Mouse (Mus musculus) ovary, postnatal 14 days (tissue): ENCODE measurements around the gene Shc3.

Experiments used
- DNase-seq: peaks from one replicate; pipeline ENCODE4 v3.0.0; 2022; ENCODE audit warnings: low spot score

The Shc3 gene

GRCm38 (mm10) chr13:51568501-51568901 lies 718 bp downstream of the Shc3 start:
- no peak for DNase-seq

- no peak for DNase-seq
Observed at GRCm38 (mm10) chr13:51567411-51567851, 1.8 kb downstream of the Shc3 start.

- DNase-seq, result no peak
Observed at GRCm38 (mm10) chr13:51567078-51567395, 2.2 kb downstream of the Shc3 start.

GRCm38 (mm10) chr13:51566371-51567077 lies 2.7 kb downstream of the Shc3 start:
- DNase-seq, result no peak

- no peak for DNase-seq
Observed at GRCm38 (mm10) chr13:51564741-51565140, 4.5 kb downstream of the Shc3 start.

DNA sequence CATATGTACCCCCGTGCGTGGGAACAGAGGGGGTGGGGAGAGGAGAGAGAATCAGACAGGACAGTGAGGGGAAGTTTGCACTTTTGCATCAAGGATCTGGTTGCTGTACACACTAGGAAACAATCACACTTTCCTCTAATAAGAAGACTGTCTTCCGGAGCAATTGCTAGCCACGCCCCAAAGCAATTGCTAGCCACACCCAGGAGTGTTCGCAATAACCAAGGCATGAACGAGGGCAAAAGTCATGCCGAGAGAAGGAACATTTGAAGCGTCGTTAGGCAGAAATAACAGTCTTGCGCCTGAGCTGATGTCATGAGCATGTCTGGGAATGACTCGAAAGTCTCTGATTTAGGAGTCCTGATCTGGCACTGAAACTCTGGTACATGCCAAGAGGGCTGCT lies 15.9 kb downstream of the Shc3 start:
- DNase-seq, result no peak

DNA sequence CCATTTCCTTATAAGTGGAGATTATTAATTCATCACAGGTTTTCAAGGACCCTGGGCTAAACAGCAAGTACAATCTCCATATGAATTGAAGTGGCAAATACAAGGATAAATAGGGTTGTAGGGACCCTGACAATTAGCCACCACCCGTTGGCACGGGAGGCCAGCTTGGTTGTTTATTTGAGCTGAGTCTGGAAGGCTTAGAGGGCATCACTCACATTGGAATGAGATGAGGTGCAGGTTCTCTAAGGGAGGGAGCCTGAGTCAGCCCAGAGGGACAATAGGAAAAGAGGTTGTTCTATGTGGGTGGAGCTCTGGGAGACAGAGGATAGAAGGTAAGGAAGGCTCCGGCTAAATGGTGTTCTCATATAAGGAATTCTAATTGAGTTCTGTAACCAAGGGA lies 17.0 kb downstream of the Shc3 start:
- DNase-seq, result no peak

DNA sequence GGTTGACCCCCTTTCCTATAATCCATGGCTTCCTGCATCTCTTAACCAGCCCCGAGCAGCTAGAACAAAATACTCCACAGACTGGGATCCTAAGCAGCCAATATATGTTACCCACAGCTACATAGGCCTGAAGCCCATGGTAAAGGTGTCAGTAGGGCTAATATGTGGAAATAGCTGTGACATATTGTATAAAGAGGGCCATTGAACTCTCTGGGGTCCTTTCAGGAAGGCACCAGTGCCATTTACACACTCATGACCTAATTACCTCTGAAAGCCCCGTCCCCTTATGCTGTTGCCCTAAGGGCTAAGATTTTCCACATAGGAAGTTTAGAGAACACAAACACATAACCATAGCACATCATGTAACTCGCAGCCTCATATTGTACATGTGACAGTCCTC lies 17.4 kb downstream of the Shc3 start:
- DNase-seq, result no peak

DNA sequence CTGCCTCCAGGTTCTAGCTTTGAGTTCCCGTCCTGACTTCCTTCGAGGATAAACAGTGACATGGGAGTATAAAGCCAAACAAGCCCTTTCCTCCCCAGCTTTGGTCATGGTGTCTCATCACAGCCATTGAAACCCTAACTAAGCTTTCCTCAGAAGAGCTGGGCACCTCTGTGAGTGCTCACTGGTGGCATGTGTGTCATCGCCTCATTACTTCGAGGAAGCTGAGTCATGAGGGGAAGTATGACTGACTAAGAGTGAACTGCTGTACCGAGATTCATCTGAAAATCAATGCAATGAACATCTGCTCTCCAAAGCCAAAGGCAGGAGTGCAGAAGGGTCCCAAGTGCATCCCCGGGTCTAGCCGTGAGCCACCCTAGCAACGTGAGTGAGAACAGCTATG lies 29.4 kb downstream of the Shc3 start:
- no peak for DNase-seq

- DNase-seq, result no peak
Observed at GRCm38 (mm10) chr13:51535326-51535725, 33.9 kb downstream of the Shc3 start.

- no peak for DNase-seq
Observed at GRCm38 (mm10) chr13:51526480-51526879, 42.7 kb downstream of the Shc3 start.

DNA sequence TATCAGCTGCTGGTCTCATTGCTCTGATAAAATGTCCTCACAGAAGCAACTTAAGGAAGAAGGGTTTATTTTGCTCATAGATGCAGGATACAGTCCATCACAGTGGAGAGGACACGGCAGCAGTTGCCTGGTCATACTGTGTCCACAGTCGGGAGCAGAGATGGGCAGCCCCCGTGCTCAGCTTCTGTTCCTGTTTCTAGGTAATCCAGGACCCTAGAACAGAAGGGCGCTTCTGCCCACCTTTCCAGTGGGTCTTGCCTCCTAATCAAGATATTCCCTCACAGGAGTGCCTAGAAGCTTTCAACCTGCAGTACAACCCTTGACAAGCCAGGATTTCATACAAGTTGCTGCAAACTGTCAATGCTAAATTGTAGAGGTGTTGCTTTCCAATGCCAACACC lies 44.9 kb downstream of the Shc3 start:
- DNase-seq, result no peak

DNA sequence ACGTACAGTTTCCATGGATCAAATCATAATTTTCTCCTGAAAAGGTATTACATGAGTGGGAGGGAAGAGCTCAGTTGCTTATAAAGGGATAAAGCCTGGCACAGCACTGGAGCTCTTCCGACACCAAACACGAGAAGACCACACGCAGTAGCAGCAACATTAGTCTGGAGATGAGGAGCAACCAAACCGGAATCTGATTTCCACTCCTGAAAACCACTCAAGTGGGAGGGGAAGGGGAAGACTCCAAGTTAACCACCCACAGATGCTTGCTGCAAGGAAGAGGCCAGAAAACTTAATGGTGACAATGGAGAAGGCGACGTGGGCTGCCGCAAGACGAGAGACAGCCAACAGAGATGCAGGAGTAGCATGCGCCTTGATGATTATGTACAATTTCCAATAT lies 45.9 kb downstream of the Shc3 start:
- no peak for DNase-seq

DNA sequence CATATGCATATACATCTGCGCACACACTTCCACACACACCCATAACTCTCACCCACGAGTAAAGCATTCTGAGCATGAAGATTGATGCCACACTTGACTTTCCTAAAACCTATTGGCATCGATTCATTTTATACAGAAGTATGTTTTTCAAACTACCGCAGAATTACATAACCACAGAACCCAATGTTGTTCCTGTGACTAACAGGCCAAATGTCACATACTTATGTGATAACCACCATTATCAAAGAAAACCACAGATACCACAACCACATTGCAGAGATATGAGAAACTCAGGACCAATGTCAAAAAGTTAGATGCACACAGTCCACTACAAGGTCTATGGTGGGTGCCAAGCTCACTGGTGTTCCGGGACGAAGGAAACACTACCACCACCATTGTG lies 50.3 kb downstream of the Shc3 start:
- no peak for DNase-seq

DNA sequence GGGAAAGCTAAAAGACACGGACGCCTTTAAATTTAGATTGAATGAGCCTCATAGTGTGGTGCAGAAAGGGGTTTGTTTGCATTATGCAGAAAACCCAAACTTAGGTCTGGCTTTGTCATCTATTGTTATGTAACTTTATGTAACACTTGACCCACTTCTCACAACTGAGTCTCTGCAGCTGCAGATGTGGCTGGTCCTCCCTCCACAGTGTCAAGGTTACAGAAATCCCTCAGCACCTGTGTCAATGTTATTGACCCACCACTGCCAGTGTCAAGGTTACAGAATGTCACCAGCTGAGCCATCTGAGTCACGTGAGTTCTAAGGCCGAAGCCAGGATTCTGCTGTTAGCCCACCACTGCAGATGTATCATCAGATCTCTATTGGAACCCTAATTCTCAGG lies 51.3 kb downstream of the Shc3 start:
- no peak for DNase-seq

- no peak for DNase-seq
Observed at GRCm38 (mm10) chr13:51508836-51509235, 60.4 kb downstream of the Shc3 start.

GRCm38 (mm10) chr13:51505711-51506110 lies 63.5 kb downstream of the Shc3 start:
- DNase-seq, result no peak

DNA sequence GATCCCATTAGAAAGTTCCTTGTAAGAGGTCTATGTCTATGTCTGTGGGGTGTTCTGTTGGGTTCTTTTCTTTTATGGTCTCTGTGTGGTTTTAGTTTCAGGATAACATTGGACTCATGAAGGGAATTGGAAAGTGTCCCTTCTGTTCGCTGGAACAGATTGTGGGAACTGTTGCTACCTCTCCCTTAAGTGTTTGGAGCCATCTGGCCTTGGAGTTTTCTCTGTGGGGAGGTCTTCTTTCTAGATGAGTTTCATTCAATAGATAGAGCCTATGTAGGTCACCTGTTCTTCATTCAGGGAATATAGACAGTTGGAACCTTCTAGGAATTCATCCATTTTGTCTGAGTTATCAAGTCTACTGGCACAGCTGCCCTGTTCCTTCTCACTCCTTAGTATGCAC lies 69.5 kb downstream of the Shc3 start:
- DNase-seq, result no peak

DNA sequence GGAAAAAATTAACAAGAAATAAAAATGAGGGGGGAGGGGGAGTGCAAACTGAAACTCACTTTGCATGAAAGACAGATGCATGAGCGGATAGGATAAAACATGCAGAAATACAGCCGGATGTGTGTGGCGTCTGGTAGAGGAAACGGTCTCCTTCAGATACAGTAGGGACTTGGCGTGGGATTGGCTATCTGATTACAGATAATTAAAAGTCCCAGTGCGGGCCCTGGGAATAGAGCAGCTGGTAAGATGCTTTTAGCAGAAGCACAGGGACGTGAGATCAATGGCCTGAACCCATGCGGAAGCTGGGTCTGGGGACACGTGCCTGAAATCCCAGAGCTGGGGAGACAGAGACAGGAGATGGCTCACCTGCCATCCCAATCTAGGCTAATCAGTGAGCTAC lies 75.5 kb downstream of the Shc3 start:
- DNase-seq, result no peak

GRCm38 (mm10) chr13:51491649-51492435 lies 77.4 kb downstream of the Shc3 start:
- DNase-seq, result no peak

GRCm38 (mm10) chr13:51490195-51490594 lies 79.0 kb downstream of the Shc3 start:
- no peak for DNase-seq

DNA sequence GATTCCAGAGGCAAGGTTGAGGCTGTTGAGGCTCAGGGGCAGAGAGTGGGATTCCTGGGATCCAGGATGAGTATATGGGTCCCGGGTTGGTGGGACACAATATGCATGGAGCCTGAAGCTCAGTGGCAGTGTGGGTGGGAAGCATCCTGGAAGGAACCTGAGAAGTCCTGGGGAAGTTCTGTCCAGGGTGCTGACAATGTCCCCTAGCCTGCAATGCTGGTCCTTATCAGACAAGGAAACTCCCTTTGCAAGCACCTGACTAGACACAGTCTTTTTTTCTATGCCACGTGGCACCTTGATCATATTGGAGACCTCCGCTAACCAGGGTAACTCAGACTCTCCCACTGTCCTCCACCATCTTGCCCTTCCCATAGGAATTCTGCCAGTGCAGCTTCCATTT lies 80.3 kb downstream of the Shc3 start:
- no peak for DNase-seq

DNA sequence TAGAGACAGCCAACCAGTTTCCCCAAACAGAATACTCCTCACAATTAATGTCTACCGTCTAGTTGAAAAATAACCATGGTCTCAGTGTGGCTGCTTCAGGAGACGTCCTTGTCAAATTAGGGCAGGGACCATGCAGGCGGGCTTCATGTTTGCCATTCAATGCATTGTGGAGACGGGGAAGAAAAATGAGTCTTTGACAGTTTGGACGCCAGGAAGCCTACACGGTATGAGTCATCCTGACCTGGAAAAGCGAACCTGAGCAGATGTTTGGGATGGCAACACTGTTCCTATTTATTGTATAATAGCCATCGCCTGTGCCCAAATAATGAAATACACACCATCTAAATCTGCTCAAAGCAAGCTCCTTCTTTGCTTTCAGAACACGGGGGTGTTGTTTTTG lies 83.9 kb downstream of the Shc3 start:
- no peak for DNase-seq

- DNase-seq, result no peak
Observed at GRCm38 (mm10) chr13:51482786-51483185, 86.4 kb downstream of the Shc3 start.
